In genomic region chr12:73045046-73045723, GRCm38 (mm10) we compare ENCODE assay signal across 7 mouse cellular contexts. TPM values are rescaled to one million over a fixed set of nuclear protein-coding genes. Genes with fewer than 3 reads are reported as not detected.
A peak's percentile ranks its signal among the peaks of the same experiment; 100 is the strongest.
DNase-seq lines count a peak whose midpoint lies in the region; ATAC-seq and TF ChIP-seq lines count a peak whose summit lies in the region.

No protein-coding gene starts in this region.

- H3K36me3 ChIP-seq in ES-E14 (ENCODE audit: control insufficient read depth, insufficient read depth, low read length, poor library complexity, severe bottlenecking), result no peaks in the 10 kb centered on the region; the same call in 1 of the 2 replicates
- no peaks in the 10 kb centered on the region for H3K36me3 ChIP-seq in forebrain, embryonic 10.5 days (replicated peaks)
- no peaks in the 10 kb centered on the region for H3K36me3 ChIP-seq in hindbrain, embryonic 13.5 days
- no peaks in the 10 kb centered on the region for H3K36me3 ChIP-seq in liver, embryonic 15.5 days (replicated peaks)
- no peaks in the 10 kb centered on the region for H3K36me3 ChIP-seq in stomach, embryonic 14.5 days (ENCODE audit: control insufficient read depth, insufficient read depth, low read length)

- H3K4me2 ChIP-seq in hindbrain, embryonic 13.5 days, result peak overlapping the region; percentile 49
- peak overlapping the region; percentile 63 for H3K4me2 ChIP-seq in liver, embryonic 15.5 days
- peak overlapping the region; percentile 55 for H3K4me2 ChIP-seq in stomach, embryonic 14.5 days (replicated peaks; ENCODE audit: low read depth, low read length)

- WGBS in forebrain, embryonic 10.5 days, result under 1% methylated on average over 46 of the region's 46 CpGs
- WGBS in hindbrain, embryonic 13.5 days, result 1% methylated on average over 45 of the region's 46 CpGs
- 0% methylated on average over 46 of the region's 46 CpGs for WGBS in liver, embryonic 15.5 days (ENCODE audit: insufficient replicate concordance)
- under 1% methylated on average over 46 of the region's 46 CpGs for WGBS in stomach, embryonic 14.5 days

- peak; percentile 40 for DNase-seq in CD4-positive, CD25-positive, alpha-beta regulatory T cell, adult 2 months (ENCODE audit: low read depth, low spot score)
- no peak for DNase-seq in ES-E14 (ENCODE audit: low read depth, low spot score)
- peak; percentile 48 for DNase-seq in forebrain, embryonic 10.5 days (ENCODE audit: extremely low spot score, low spot score)
- DNase-seq in frontal cortex, postnatal 10 days (ENCODE audit: low spot score in 2 of 2), result no peak

- ATAC-seq in hindbrain, embryonic 13.5 days (ENCODE audit: low FRiP score), result no peak
- ATAC-seq in liver, embryonic 15.5 days (ENCODE audit: insufficient read depth), result no peak
- ATAC-seq in stomach, embryonic 14.5 days (ENCODE audit: insufficient number of reproducible peaks, insufficient read depth, low FRiP score, low read depth), result no peak

- H3K27me3 ChIP-seq in forebrain, embryonic 10.5 days (ENCODE audit: poor library complexity, severe bottlenecking), result peaks cover 100% of the 10 kb centered on the region
- peaks cover 95% of the 10 kb centered on the region for H3K27me3 ChIP-seq in hindbrain, embryonic 13.5 days
- H3K27me3 ChIP-seq in liver, embryonic 15.5 days, result peaks cover 100% of the 10 kb centered on the region
- peaks cover 57% of the 10 kb centered on the region for H3K27me3 ChIP-seq in stomach, embryonic 14.5 days (ENCODE audit: control insufficient read depth, insufficient read depth, low read length)

- peaks cover 0 to 7% of the 10 kb centered on the region in 2 experiments; a peak in 2 of 4 replicates for H3K4me1 ChIP-seq in ES-E14 (ENCODE audit: control insufficient read depth in 2 of 2, insufficient read depth in 2 of 2, low read length in 2 of 2, poor library complexity in 1 of 2)
- H3K4me1 ChIP-seq in forebrain, embryonic 10.5 days, result peaks cover 47% of the 10 kb centered on the region
- H3K4me1 ChIP-seq in hindbrain, embryonic 13.5 days (replicated peaks), result peaks cover 24% of the 10 kb centered on the region
- peaks cover 28% of the 10 kb centered on the region for H3K4me1 ChIP-seq in liver, embryonic 15.5 days (replicated peaks)
- 0 out of 2 replicates have a peak, but pooled peaks cover 4% of the 10 kb centered on the region for H3K4me1 ChIP-seq in stomach, embryonic 14.5 days (ENCODE audit: control insufficient read depth, insufficient read depth, low read length)

- H3K4me3 ChIP-seq in ES-E14 (ENCODE audit: insufficient read depth in 1 of 2, low read depth in 1 of 2, low read length in 2 of 2, poor library complexity in 1 of 2, severe bottlenecking in 1 of 2), result peak overlapping the region; percentile 61 to 68
- H3K4me3 ChIP-seq in forebrain, embryonic 10.5 days, result peak overlapping the region; percentile 54
- peak overlapping the region; percentile 38 for H3K4me3 ChIP-seq in hindbrain, embryonic 13.5 days
- peak overlapping the region; percentile 46 for H3K4me3 ChIP-seq in liver, embryonic 15.5 days (replicated peaks)
- H3K4me3 ChIP-seq in stomach, embryonic 14.5 days (ENCODE audit: low read depth, low read length), result peak overlapping the region; percentile 30

- no peaks in the 10 kb centered on the region for H3K9me3 ChIP-seq in ES-E14 (ENCODE audit: control insufficient read depth, insufficient read depth, low read depth, low read length)
- H3K9me3 ChIP-seq in forebrain, embryonic 10.5 days, result no peaks in the 10 kb centered on the region
- H3K9me3 ChIP-seq in hindbrain, embryonic 13.5 days, result no peaks in the 10 kb centered on the region
- no peaks in the 10 kb centered on the region for H3K9me3 ChIP-seq in liver, embryonic 15.5 days (replicated peaks)
- no peaks in the 10 kb centered on the region for H3K9me3 ChIP-seq in stomach, embryonic 14.5 days (ENCODE audit: control insufficient read depth, low read depth, low read length)

- in situ Hi-C loops in ES-E14 (cut with MboI; ENCODE audit: low sequenced_read_pairs in 2 of 2, unreplicated experiment in 2 of 2), result loop anchor here (25.0 kb wide), 2 partner anchors 417 to 492 kb away; partner anchors contain the start of gene Tmem30b (in 2 of the 2)

- H3K9ac ChIP-seq in ES-E14 (ENCODE audit: insufficient read depth, low read depth, low read length, poor library complexity, severe bottlenecking), result peak overlapping the region; percentile 58
- peak overlapping the region; percentile 64 for H3K9ac ChIP-seq in hindbrain, embryonic 13.5 days
- no peak overlapping the region for H3K9ac ChIP-seq in liver, embryonic 15.5 days
- H3K9ac ChIP-seq in stomach, embryonic 14.5 days (replicated peaks; ENCODE audit: low read depth, low read length), result no peak overlapping the region

- no peak overlapping the region for H3K27ac ChIP-seq in ES-E14 (ENCODE audit: insufficient read depth, low read depth, low read length, poor library complexity, severe bottlenecking)
- H3K27ac ChIP-seq in forebrain, embryonic 10.5 days, result peak overlapping the region; percentile 84
- H3K27ac ChIP-seq in hindbrain, embryonic 13.5 days, result peak overlapping the region; percentile 23; the same call in 1 of the 2 replicates
- H3K27ac ChIP-seq in liver, embryonic 15.5 days (replicated peaks), result no peak overlapping the region
- no peak overlapping the region for H3K27ac ChIP-seq in stomach, embryonic 14.5 days (ENCODE audit: low read length)

TF ChIP-seq in ES-E14, 5 proteins besides CTCF, POLR2A, EP300 and RAD21:
- 0 out of 2 replicates have a peak, but pooled peaks have one; percentile 25 for TF ChIP-seq CHD2 (IDR thresholded peaks at IDR 0.05; ENCODE audit: low read depth, low read length)
- TF ChIP-seq ZC3H11A (IDR thresholded peaks at IDR 0.05; ENCODE audit: borderline replicate concordance, low read depth, low read length), result no peak
TF ChIP-seq in ES-E14: peak in this region for 1.

RNA-seq across cellular contexts. Expression of gene Six1, which starts 8.5 kb away (rescaled TPM):
- 2.2 and 2.9 TPM in 2 replicates for total RNA-seq in ES-E14 (2012; rRNA removed)
- 10.7 and 11.4 TPM in 2 replicates for polyA plus RNA-seq in forebrain, embryonic 10.5 days (2016; fragmentation: Nextera tagmentation; extraction: Ambion mirVana)
- 2.6 and 5.7 TPM in 2 replicates for polyA plus RNA-seq in hindbrain, embryonic 13.5 days (2015; fragmentation: Nextera tagmentation; extraction: Ambion mirVana)
- 0.29 and 0.53 TPM in 2 replicates for polyA plus RNA-seq in liver, embryonic 15.5 days (2015; fragmentation: Nextera tagmentation; extraction: Ambion mirVana)
- not detected in 2 replicates for polyA plus RNA-seq in stomach, embryonic 14.5 days (2014; fragmentation: Nextera tagmentation; extraction: Ambion mirVana)

Comparison
In these comparisons a context has a peak if more than half of its experiments do, and no peak if none do; other contexts are left out.
1. DNase-seq: peak in CD4-positive, CD25-positive, alpha-beta regulatory T cell, adult 2 months (single experiment) and forebrain, embryonic 10.5 days (single experiment); none in ES-E14 (single experiment) and frontal cortex, postnatal 10 days (0 of 2).
2. H3K27ac ChIP-seq: peak in forebrain, embryonic 10.5 days (single experiment) and hindbrain, embryonic 13.5 days (single experiment); none in ES-E14 (single experiment), liver, embryonic 15.5 days (single experiment) and stomach, embryonic 14.5 days (single experiment).
3. H3K9ac ChIP-seq: peak in ES-E14 (single experiment) and hindbrain, embryonic 13.5 days (single experiment); none in liver, embryonic 15.5 days (single experiment) and stomach, embryonic 14.5 days (single experiment).
4. Peak in every context shown above with its lines, with median percentiles within 50 percentile points of each other: H3K4me3 ChIP-seq and H3K4me2 ChIP-seq.